Mouse (Mus musculus) limb, embryonic 11.5 days (tissue): ENCODE measurements around the gene Afmid. TPM values are rescaled to one million over a fixed set of nuclear protein-coding genes. Genes with fewer than 3 reads are reported as not detected.

Source experiments
- ATAC-seq: fragments of 200-750 bp; cut with Nextera tagmentation; 2 replicates; pipeline ENCODE4 v1.8.0; 2017; ENCODE audit warnings: low read depth; ENCODE audit not compliant: insufficient number of reproducible peaks, low FRiP score, low TSS enrichment
- DNase-seq: peaks from one replicate; pipeline ENCODE4 v3.0.0-alpha.2; 2015; ENCODE audit warnings: low spot score
- H3K27ac ChIP-seq: fragments of 300-500 bp; sonication (generic); replicated peaks from 2 replicates; pipeline ENCODE4 v1.5.1; 2014; ENCODE audit warnings: low read depth, mild to moderate bottlenecking, low read length
- H3K27me3 ChIP-seq: fragments of 300-500 bp; sonication (generic); 2 replicates; pipeline ENCODE4 v1.6.1; 2014; ENCODE audit warnings: mild to moderate bottlenecking, low read length, mixed read lengths; ENCODE audit not compliant: control insufficient read depth, insufficient read depth
- H3K36me3 ChIP-seq: fragments of 300-500 bp; sonication (generic); 2 replicates; pipeline ENCODE4 v1.6.1; 2014; ENCODE audit warnings: mild to moderate bottlenecking, low read length, moderate library complexity, mixed read lengths; ENCODE audit not compliant: control insufficient read depth, insufficient read depth
- H3K4me1 ChIP-seq: fragments of 300-500 bp; sonication (generic); 2 replicates; pipeline ENCODE4 v1.6.1; 2014; ENCODE audit warnings: low read length, mixed read lengths; ENCODE audit not compliant: control insufficient read depth, insufficient read depth
- H3K4me2 ChIP-seq: fragments of 300-500 bp; sonication (generic); 2 replicates; pipeline ENCODE4 v1.6.1; 2014; ENCODE audit warnings: low read depth, mild to moderate bottlenecking, moderate library complexity; ENCODE audit not compliant: severe bottlenecking
- H3K4me3 ChIP-seq: fragments of 300-500 bp; sonication (generic); 2 replicates; pipeline ENCODE4 v1.5.1; 2014; ENCODE audit warnings: low read depth, low read length
- H3K9ac ChIP-seq: fragments of 300-500 bp; sonication (generic); 2 replicates; pipeline ENCODE4 v1.6.1; 2014; ENCODE audit warnings: mild to moderate bottlenecking, low read length
- H3K9me3 ChIP-seq: fragments of 300-500 bp; sonication (generic); 2 replicates; pipeline ENCODE4 v1.6.1; 2016; ENCODE audit warnings: low read length; ENCODE audit not compliant: control insufficient read depth
- WGBS: fragments of 180-500 bp; shearing (Covaris S2); extraction: QIAGEN DNeasy Blood & Tissue Kit; methylation state at CpG from one replicate; pipeline ENCODE4 v1.1.7; 2014; 5-methylcytosine and 5-hydroxymethylcytosine counted together
- polyA plus RNA-seq: library from polyadenylated mRNA; unstranded; fragments of >200 nt; fragmentation: Nextera tagmentation; extraction: Ambion mirVana; gene quantifications from 2 replicates; pipeline ENCODE4 v1.2.1, GENCODE M21; 2014

Afmid gene
- polyA plus RNA-seq, 1 experiment from 2014 or later: 3.2 TPM

- Histone ChIP-seq H3K4me1 (peaks cover 6% of the 10 kb centered on the region), H3K4me2 (no peak overlapping the region), H3K4me3 (no peak overlapping the region), H3K27ac (no peak overlapping the region), H3K27me3 (peaks cover 10% of the 10 kb centered on the region), H3K36me3 (peaks cover 38% of the 10 kb centered on the region), H3K9ac (no peak overlapping the region), H3K9me3 (no peaks in the 10 kb centered on the region)
- ATAC-seq (no peak), DNase-seq (no peak)
- WGBS: 97% methylated on average over 5 of the region's 5 CpGs
Measured at GRCm38 (mm10) chr11:117855360-117855759, 29.6 kb downstream of the Afmid start.

GRCm38 (mm10) chr11:117855975-117856374 lies 30.3 kb downstream of the Afmid start:
- Histone ChIP-seq H3K4me1 (0 out of 2 replicates have a peak, but pooled peaks cover 8% of the 10 kb centered on the region), H3K27me3 (peaks cover 16% of the 10 kb centered on the region), H3K9ac (no peak overlapping the region), H3K27ac (no peak overlapping the region), H3K4me2 (no peak overlapping the region), H3K36me3 (peaks cover 37% of the 10 kb centered on the region), H3K9me3 (no peaks in the 10 kb centered on the region), H3K4me3 (no peak overlapping the region)
- ATAC-seq (no peak), DNase-seq (no peak)
- WGBS: 88% methylated on average over 1 of the region's 1 CpGs

GRCm38 (mm10) chr11:117857462-117857861 lies 31.7 kb downstream of the Afmid start:
- 0 out of 2 replicates have a peak, but pooled peaks cover 8% of the 10 kb centered on the region for H3K4me1 ChIP-seq
- H3K27ac ChIP-seq: no peak overlapping the region
- ATAC-seq: no peak
- no peak overlapping the region for H3K4me2 ChIP-seq
- no peak overlapping the region for H3K9ac ChIP-seq
- H3K9me3 ChIP-seq: no peaks in the 10 kb centered on the region
- no peak overlapping the region for H3K4me3 ChIP-seq
- peaks cover 33% of the 10 kb centered on the region for H3K36me3 ChIP-seq
- 94% methylated on average over 10 of the region's 10 CpGs for WGBS
- no peak for DNase-seq
- peaks cover 28% of the 10 kb centered on the region for H3K27me3 ChIP-seq

GRCm38 (mm10) chr11:117858392-117858791 lies 32.7 kb downstream of the Afmid start:
- H3K4me2 ChIP-seq: no peak overlapping the region
- 43% methylated on average over 3 of the region's 3 CpGs for WGBS
- H3K36me3 ChIP-seq: peaks cover 24% of the 10 kb centered on the region
- H3K9ac ChIP-seq: no peak overlapping the region
- ATAC-seq (no peak), DNase-seq (no peak)
- no peak overlapping the region for H3K27ac ChIP-seq
- peaks cover 28% of the 10 kb centered on the region for H3K27me3 ChIP-seq
- no peaks in the 10 kb centered on the region for H3K9me3 ChIP-seq
- no peak overlapping the region for H3K4me3 ChIP-seq
- H3K4me1 ChIP-seq: 0 out of 2 replicates have a peak, but pooled peaks cover 8% of the 10 kb centered on the region

- Histone ChIP-seq H3K27ac (no peak within 1 kb of the TSS), H3K9ac (no peak within 1 kb of the TSS), H3K4me1 (0 out of 2 replicates have a peak, but pooled peaks cover 8% of the 10 kb centered on the region), H3K27me3 (peaks cover 28% of the 10 kb centered on the region), H3K4me2 (peak within 1 kb of the TSS; percentile 18; the same call in 1 of the 2 replicates), H3K36me3 (peaks cover 19% of the 10 kb centered on the region), H3K9me3 (no peaks in the 10 kb centered on the region), H3K4me3 (0 out of 2 replicates have a peak within 1 kb of the TSS, but pooled peaks have one; percentile 5)
- peak; percentile 50 for DNase-seq
- no peak for ATAC-seq
- 3% methylated on average over 23 of the region's 23 CpGs for WGBS
Measured at GRCm38 (mm10) chr11:117860601-117861000, 34.9 kb downstream of the Afmid start, which contains the start of gene Tmem235. TSS of gene Tmem235 (plus strand) at chr11:117860752.

- ATAC-seq (no peak), DNase-seq (no peak)
- Histone ChIP-seq H3K4me1 (0 out of 2 replicates have a peak, but pooled peaks cover 8% of the 10 kb centered on the region), H3K4me3 (no peak overlapping the region), H3K27me3 (peaks cover 28% of the 10 kb centered on the region), H3K9ac (no peak overlapping the region), H3K27ac (no peak overlapping the region), H3K36me3 (no peaks in the 10 kb centered on the region; the same call in 1 of the 2 replicates), H3K4me2 (no peak overlapping the region), H3K9me3 (no peaks in the 10 kb centered on the region)
- 35% methylated on average over 11 of the region's 11 CpGs for WGBS
Measured at GRCm38 (mm10) chr11:117863174-117863856, 37.6 kb downstream of the Afmid start.

- Histone ChIP-seq H3K9ac (no peak overlapping the region), H3K9me3 (no peaks in the 10 kb centered on the region), H3K36me3 (no peaks in the 10 kb centered on the region; the same call in 1 of the 2 replicates), H3K27me3 (peaks cover 24% of the 10 kb centered on the region), H3K4me3 (no peak overlapping the region), H3K4me1 (0 out of 2 replicates have a peak, but pooled peaks cover 6% of the 10 kb centered on the region), H3K4me2 (no peak overlapping the region), H3K27ac (no peak overlapping the region)
- DNase-seq (no peak), ATAC-seq (no peak)
- 40% methylated on average over 2 of the region's 2 CpGs for whole genome bisulfite sequencing
Measured at GRCm38 (mm10) chr11:117864805-117865204, 39.1 kb downstream of the Afmid start.

GRCm38 (mm10) chr11:117865988-117866387 lies 40.3 kb downstream of the Afmid start:
- Histone ChIP-seq H3K4me3 (no peak overlapping the region), H3K27me3 (peaks cover 12% of the 10 kb centered on the region; the same call in 1 of the 2 replicates), H3K27ac (no peak overlapping the region), H3K9ac (no peak overlapping the region), H3K4me2 (no peak overlapping the region), H3K36me3 (no peaks in the 10 kb centered on the region; the same call in 1 of the 2 replicates), H3K9me3 (no peaks in the 10 kb centered on the region), H3K4me1 (no peaks in the 10 kb centered on the region)
- no peak for ATAC-seq
- no peak for DNase-seq
- WGBS: 44% methylated on average over 6 of the region's 6 CpGs
